Mouse (Mus musculus): ENCODE measurements around the gene Hs1bp3.

The Hs1bp3 gene

GRCm38 (mm10) chr12:8365336-8365735 is 52.1 kb downstream of the Hs1bp3 start:
- no peak for DNase-seq

DNA sequence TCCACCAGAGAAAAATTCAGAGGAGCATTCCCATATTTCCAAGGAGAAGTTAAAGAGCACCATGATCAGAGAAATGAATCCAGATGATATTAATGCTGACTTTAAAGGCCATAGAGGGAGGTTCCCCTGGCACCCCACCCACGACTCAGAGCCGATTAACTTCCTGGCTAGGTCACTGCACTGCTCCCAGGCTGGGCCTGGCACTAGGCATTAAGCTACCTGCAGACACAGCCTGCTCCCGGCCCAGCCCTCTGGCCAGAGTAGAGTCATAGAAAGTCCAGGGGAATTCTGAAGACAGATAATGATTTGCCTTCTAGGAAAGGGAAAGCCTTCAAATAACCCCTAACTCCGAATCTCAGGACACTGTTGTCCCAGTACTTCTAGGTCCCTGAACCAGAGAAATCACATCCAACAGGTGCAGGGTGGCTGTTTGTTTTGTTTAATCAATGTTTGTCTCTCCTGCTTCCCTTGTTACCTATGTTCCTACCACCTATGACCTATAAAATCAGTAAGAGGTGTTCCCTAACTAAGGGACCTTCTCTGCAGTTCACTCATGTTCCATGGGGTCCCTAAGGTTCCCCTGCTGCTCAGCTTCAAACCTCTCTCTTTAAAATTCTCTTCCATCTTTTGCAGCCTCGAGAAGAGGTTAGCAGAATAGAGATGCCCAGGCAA is 52.8 kb downstream of the Hs1bp3 start:
- DNase-seq = no peak

DNA sequence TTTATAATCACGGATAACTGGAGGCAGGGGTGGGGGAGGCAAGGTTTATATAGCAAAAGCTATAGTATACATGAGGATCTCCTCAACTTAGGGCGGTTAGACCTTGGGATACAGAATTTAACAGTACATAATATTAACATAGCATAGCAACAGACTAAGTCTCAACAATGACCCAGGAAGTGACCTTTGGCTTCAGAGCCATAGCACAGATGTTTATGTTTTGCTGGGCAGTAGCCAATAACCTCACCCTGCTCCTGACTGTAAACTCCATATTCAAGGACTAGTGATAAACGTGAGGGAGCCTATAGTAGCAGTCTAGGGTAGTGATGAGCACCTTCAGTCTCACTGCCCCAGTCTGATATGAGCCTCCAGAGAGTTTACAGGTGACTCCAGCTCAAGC is 53.5 kb downstream of the Hs1bp3 start:
- DNase-seq = no peak

- DNase-seq = no peak
Observed at GRCm38 (mm10) chr12:8371746-8372510, 58.7 kb downstream of the Hs1bp3 start.

DNA sequence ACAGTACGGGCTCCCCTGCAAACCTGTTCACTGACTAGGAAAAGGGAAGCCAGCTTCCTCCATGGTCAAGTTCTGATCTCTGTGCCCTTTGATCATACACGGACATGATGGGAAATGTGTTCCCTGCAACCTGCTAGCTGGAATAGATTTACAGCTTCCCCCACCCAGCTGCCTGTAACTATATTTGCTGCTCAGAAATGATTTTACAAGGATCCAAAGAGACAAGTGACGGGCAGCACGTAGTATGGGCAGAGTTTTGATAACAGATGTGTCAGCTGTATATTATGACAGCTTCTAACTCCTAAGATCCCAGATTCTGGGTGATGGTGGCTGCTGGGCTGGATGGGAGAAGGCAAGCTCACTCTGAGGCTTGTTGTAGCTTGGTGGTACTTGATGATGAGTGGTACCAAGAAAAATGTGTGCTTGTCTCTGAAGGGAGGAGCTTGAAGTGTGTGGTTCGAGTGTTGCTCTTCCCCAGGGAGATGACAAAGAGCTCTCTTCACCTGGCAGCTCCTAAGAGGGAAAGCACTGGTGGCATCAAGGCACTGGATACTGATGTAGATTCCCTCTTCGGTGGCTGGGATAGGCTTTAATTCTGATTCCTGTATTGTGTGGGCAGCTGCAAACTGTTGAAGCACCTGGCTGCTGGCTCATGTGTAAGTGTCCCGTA is 59.4 kb downstream of the Hs1bp3 start:
- no peak for DNase-seq

DNA sequence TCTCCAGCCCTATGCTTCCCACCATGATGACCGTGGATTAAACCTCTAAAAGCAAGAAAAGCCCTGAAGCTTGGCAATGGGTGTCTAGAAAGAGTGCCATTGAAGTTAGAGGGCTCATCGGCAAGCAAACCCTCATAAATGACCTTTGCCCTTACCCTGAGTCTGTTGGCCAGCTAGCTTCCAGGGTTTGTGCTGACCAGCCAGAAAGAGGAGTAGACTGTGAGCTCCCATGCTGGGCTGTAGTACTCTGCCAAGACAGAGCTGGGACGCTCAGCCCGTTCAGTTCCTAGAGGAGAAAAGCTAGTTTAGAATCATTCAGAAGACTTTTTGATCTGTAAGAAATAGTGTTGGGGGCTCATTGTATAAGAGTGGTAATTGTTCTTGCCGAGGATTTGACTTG is 60.5 kb downstream of the Hs1bp3 start:
- no peak for DNase-seq

DNA sequence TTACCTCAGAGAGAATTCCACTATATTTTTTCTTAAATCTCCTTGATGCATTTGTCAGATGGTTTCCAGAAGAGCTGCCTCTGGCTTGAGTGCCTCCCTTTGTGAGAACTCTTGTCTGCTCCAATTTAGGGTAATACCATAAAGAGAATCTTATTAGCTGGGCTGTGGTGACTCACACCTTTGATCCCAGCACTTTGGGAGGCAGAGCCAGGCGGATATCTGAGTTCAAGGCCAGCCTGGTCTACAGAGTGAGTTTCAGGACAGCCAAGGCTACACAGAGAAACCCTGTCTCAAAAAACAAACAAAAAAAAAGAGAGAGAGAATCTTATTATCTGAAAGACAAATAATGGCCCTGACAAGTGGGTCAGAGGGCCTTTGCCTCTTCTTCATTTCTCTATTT is 63.9 kb downstream of the Hs1bp3 start:
- no peak for DNase-seq

DNA sequence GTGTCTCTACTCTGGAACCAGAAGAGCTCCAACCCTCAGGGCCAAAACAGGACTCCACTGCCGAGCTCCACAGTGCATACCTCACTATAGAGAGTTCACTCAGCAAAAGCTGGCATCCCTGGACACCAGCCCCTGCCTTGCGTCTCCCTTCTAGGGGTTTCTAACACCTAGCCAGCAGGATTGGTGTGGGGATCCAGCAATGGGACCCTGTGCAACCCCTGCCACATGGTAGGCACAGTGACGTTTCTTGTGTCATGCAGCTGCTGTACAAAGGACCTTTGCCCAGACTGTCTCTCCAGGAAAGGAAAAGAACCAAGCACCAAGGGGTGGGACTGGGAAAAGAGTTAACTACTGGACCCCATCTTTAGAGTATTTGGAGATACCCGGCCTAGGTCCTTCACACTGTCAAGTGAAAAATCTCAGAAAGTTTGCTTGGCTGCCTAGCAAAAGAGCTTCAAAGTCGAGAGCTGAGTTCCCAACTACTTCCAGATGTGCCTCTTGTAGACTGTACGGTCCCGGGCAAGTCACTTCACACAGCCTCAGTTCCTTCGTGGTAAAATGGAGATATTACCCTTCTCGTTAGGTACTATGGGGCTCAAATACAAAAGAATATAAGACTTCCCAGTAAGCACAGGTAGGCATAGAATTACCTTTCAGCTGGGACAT is 64.9 kb downstream of the Hs1bp3 start:
- no peak for DNase-seq

GRCm38 (mm10) chr12:8379795-8380521 is 66.7 kb downstream of the Hs1bp3 start:
- peak; percentile 10 for DNase-seq

DNA sequence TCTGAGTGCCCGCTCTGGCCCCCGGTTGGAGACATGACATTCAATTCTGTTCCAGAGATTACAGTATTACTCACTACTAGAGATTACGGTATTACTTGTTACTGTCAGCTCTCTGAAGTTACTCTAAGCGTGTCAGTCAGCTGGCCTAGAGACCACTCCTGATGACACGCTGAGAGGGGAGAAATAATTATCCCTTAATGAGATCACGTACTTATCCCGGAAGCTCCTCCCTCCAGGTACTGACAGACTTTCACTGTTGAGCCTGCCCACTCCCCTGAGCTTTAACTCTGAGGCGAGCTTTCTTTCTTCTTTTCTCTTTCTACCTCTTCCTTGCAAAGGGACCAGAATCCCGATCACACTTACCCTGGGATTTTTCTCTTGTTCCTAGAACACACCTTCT is 67.7 kb downstream of the Hs1bp3 start:
- no peak for DNase-seq

GRCm38 (mm10) chr12:8381940-8382339 is 68.7 kb downstream of the Hs1bp3 start:
- DNase-seq = no peak

- DNase-seq = no peak
Observed at GRCm38 (mm10) chr12:8383822-8384221, 70.6 kb downstream of the Hs1bp3 start.

DNA sequence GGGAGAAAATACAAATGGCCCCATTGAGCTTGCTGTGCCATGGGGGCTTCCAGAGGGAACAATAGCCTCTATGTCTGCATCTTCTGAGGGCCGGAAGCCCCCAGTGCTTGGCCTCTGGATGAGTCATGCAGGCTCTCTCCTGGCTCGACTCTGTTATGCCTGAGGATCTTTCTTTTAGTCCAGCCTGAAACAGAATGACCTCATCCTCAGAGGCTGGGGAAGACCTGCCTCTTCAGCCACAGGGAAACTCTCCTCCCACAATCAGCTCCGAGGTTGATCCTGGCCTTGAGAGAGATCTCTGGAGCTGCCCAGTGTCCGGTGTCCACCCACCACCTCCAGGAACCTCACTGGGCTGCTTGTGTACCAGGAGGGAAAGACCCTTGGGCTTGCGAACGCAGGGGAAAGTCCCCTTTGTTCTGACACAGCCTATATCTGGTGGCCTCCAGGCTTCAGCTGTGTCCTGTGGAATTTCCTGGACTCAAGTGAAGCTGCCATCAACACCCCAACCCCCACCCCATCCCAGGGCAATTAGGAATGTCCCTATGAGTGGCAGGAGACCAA is 73.3 kb downstream of the Hs1bp3 start:
- peak; percentile 21 for DNase-seq

GRCm38 (mm10) chr12:8387281-8387680 is 74.0 kb downstream of the Hs1bp3 start:
- no peak for DNase-seq

GRCm38 (mm10) chr12:8388529-8389414 is 75.5 kb downstream of the Hs1bp3 start:
- DNase-seq = no peak

- DNase-seq = no peak
Observed at GRCm38 (mm10) chr12:8393226-8393625, 80.0 kb downstream of the Hs1bp3 start.
